Mouse (Mus musculus) forebrain, embryonic 15.5 days (tissue): ENCODE results near the gene Gm11985. TPM values are rescaled to one million over a fixed set of nuclear protein-coding genes. Genes with fewer than 3 reads are reported as not detected.
"Not testable (repeated sequence)": the region's sequence is repeated elsewhere in the genome, so short reads cannot be mapped to it uniquely, and the experiment has no call there.

Experiments
- ATAC-seq: fragments of 200-750 bp; cut with Nextera tagmentation; replicated peaks from 2 replicates; pipeline ENCODE4 v1.8.0; 2017; ENCODE audit warnings: mild to moderate bottlenecking, moderate TSS enrichment, moderate library complexity
- H3K27ac ChIP-seq: fragments of 300-500 bp; sonication (generic); replicated peaks from 2 replicates; pipeline ENCODE4 v1.5.1; 2015; ENCODE audit warnings: mild to moderate bottlenecking, inconsistent platforms
- H3K27me3 ChIP-seq: fragments of 300-500 bp; sonication (generic); 2 replicates; pipeline ENCODE4 v1.6.1; 2015; ENCODE audit warnings: inconsistent platforms
- H3K36me3 ChIP-seq: fragments of 300-500 bp; sonication (generic); 2 replicates; pipeline ENCODE4 v1.6.1; 2015; ENCODE audit warnings: mild to moderate bottlenecking, inconsistent platforms
- H3K4me1 ChIP-seq: fragments of 300-500 bp; sonication (generic); 2 replicates; pipeline ENCODE4 v1.6.1; 2015; ENCODE audit warnings: inconsistent platforms
- H3K4me2 ChIP-seq: fragments of 300-500 bp; sonication (generic); replicated peaks from 2 replicates; pipeline ENCODE4 v1.6.1; 2015; ENCODE audit warnings: mild to moderate bottlenecking, inconsistent platforms
- H3K4me3 ChIP-seq: fragments of 300-500 bp; sonication (generic); 2 replicates; pipeline ENCODE4 v1.5.1; 2015; ENCODE audit warnings: mild to moderate bottlenecking, inconsistent platforms
- H3K9ac ChIP-seq: fragments of 300-500 bp; sonication (generic); replicated peaks from 2 replicates; pipeline ENCODE4 v1.6.1; 2015; ENCODE audit warnings: mild to moderate bottlenecking, inconsistent platforms
- H3K9me3 ChIP-seq: fragments of 300-500 bp; sonication (generic); 2 replicates; pipeline ENCODE4 v1.6.1; 2016; ENCODE audit warnings: inconsistent platforms
- WGBS: fragments of 180-500 bp; shearing (Covaris S2); methylation state at CpG from one replicate; pipeline ENCODE4 v1.1.7; 2015; ENCODE audit warnings: mixed read lengths; 5-methylcytosine and 5-hydroxymethylcytosine counted together
- polyA plus RNA-seq: library from polyadenylated mRNA; unstranded; fragments of >200 nt; fragmentation: Nextera tagmentation; extraction: Ambion mirVana; gene quantifications from 2 replicates; pipeline ENCODE4 v1.2.1, GENCODE M21; 2015

Gm11985 gene
- not detected in 2 replicates for polyA plus RNA-seq

- H3K4me2 ChIP-seq, result no peak within 1 kb of the TSS
These were observed at the start of gene Gm11985 for GRCm38 (mm10) chr11:7188469-7188868. Gene Gm11985, minus strand, starts transcription at chr11:7188569.

GRCm38 (mm10) chr11:7237712-7238111, 49.3 kb upstream of the Gm11985 start:
- Histone ChIP-seq H3K36me3 (no peaks in the 10 kb centered on the region), H3K27ac (no peak overlapping the region), H3K9ac (no peak overlapping the region), H3K4me3 (no peak overlapping the region), H3K4me1 (no peaks in the 10 kb centered on the region), H3K27me3 (no peaks in the 10 kb centered on the region), H3K9me3 (no peaks in the 10 kb centered on the region), H3K4me2 (no peak overlapping the region)
- WGBS, result 78% methylated on average over 6 of the region's 6 CpGs
- no peak for ATAC-seq

More at GRCm38 (mm10) chr11:7188469-7188868, at the start of gene Gm11985:
- no peak within 1 kb of the TSS for H3K9ac ChIP-seq
- H3K27me3 ChIP-seq, result no peaks in the 10 kb centered on the region
- H3K4me3 ChIP-seq, result no peak within 1 kb of the TSS
- H3K27ac ChIP-seq, result no peak within 1 kb of the TSS
- H3K36me3 ChIP-seq, result no peaks in the 10 kb centered on the region
- 84% methylated on average over 13 of the region's 13 CpGs for WGBS
- H3K4me1 ChIP-seq, result no peaks in the 10 kb centered on the region
- no peaks in the 10 kb centered on the region for H3K9me3 ChIP-seq
- ATAC-seq, result no peak

GRCm38 (mm10) chr11:7236751-7237150, 48.4 kb upstream of the Gm11985 start:
- no peak for ATAC-seq
- Histone ChIP-seq H3K27me3 (no peaks in the 10 kb centered on the region), H3K4me2 (no peak overlapping the region), H3K27ac (no peak overlapping the region), H3K4me3 (no peak overlapping the region), H3K9ac (no peak overlapping the region), H3K36me3 (no peaks in the 10 kb centered on the region), H3K4me1 (no peaks in the 10 kb centered on the region), H3K9me3 (no peaks in the 10 kb centered on the region)
- WGBS, result 97% methylated on average over 2 of the region's 2 CpGs

- Histone ChIP-seq H3K27me3 (no peaks in the 10 kb centered on the region), H3K36me3 (no peaks in the 10 kb centered on the region), H3K9ac (no peak overlapping the region), H3K4me1 (no peaks in the 10 kb centered on the region), H3K4me3 (no peak overlapping the region), H3K9me3 (no peaks in the 10 kb centered on the region), H3K27ac (no peak overlapping the region), H3K4me2 (no peak overlapping the region)
- 59% methylated on average over 3 of the region's 3 CpGs for WGBS
- ATAC-seq, result no peak; the same call in 1 of the 2 replicates
These were observed 46.7 kb upstream of the Gm11985 start for GRCm38 (mm10) chr11:7234981-7235609.

- no peak overlapping the region for H3K4me3 ChIP-seq
- WGBS, result 71% methylated on average over 1 of the region's 1 CpGs
- no peak for ATAC-seq
- no peaks in the 10 kb centered on the region for H3K4me1 ChIP-seq
- no peaks in the 10 kb centered on the region for H3K36me3 ChIP-seq
- no peak overlapping the region for H3K9ac ChIP-seq
- H3K27me3 ChIP-seq, result no peaks in the 10 kb centered on the region
- no peaks in the 10 kb centered on the region for H3K9me3 ChIP-seq
- H3K4me2 ChIP-seq, result no peak overlapping the region
- H3K27ac ChIP-seq, result no peak overlapping the region
These were observed 46.1 kb upstream of the Gm11985 start for GRCm38 (mm10) chr11:7234436-7234835.

GRCm38 (mm10) chr11:7233333-7233732, 45.0 kb upstream of the Gm11985 start:
- Histone ChIP-seq H3K36me3 (no peaks in the 10 kb centered on the region), H3K9me3 (no peaks in the 10 kb centered on the region), H3K9ac (no peak overlapping the region), H3K4me2 (no peak overlapping the region), H3K27ac (no peak overlapping the region), H3K27me3 (no peaks in the 10 kb centered on the region), H3K4me1 (no peaks in the 10 kb centered on the region), H3K4me3 (no peak overlapping the region)
- ATAC-seq, result no peak
- 91% methylated on average over 2 of the region's 2 CpGs for WGBS

GRCm38 (mm10) chr11:7231958-7232357, 43.6 kb upstream of the Gm11985 start:
- Histone ChIP-seq H3K4me1 (no peaks in the 10 kb centered on the region), H3K27ac (no peak overlapping the region), H3K27me3 (no peaks in the 10 kb centered on the region), H3K36me3 (no peaks in the 10 kb centered on the region), H3K4me3 (no peak overlapping the region), H3K4me2 (no peak overlapping the region), H3K9me3 (no peaks in the 10 kb centered on the region), H3K9ac (no peak overlapping the region)
- 92% methylated on average over 4 of the region's 4 CpGs for WGBS
- ATAC-seq, result no peak

- Histone ChIP-seq H3K27me3 (no peaks in the 10 kb centered on the region), H3K9me3 (no peaks in the 10 kb centered on the region), H3K4me2 (no peak overlapping the region), H3K36me3 (no peaks in the 10 kb centered on the region), H3K27ac (no peak overlapping the region), H3K4me3 (no peak overlapping the region), H3K9ac (no peak overlapping the region), H3K4me1 (no peaks in the 10 kb centered on the region)
- no peak for ATAC-seq
- 85% methylated on average over 4 of the region's 4 CpGs for WGBS
These were observed 41.6 kb upstream of the Gm11985 start for GRCm38 (mm10) chr11:7230000-7230399.

- no peaks in the 10 kb centered on the region for H3K4me1 ChIP-seq
- H3K4me2 ChIP-seq, result no peak overlapping the region
- no peaks in the 10 kb centered on the region for H3K36me3 ChIP-seq
- H3K27ac ChIP-seq, result no peak overlapping the region
- no peak overlapping the region for H3K4me3 ChIP-seq
- no peak for ATAC-seq
- H3K27me3 ChIP-seq, result no peaks in the 10 kb centered on the region
- no peak overlapping the region for H3K9ac ChIP-seq
- H3K9me3 ChIP-seq, result no peaks in the 10 kb centered on the region
- WGBS, result 91% methylated on average over 4 of the region's 4 CpGs
These were observed 39.7 kb upstream of the Gm11985 start for GRCm38 (mm10) chr11:7228107-7228506.

- no peak; the same call in 1 of the 2 replicates for ATAC-seq
- no peaks in the 10 kb centered on the region for H3K9me3 ChIP-seq
- no peaks in the 10 kb centered on the region for H3K36me3 ChIP-seq
- WGBS, result 85% methylated on average over 7 of the region's 7 CpGs
- no peak overlapping the region for H3K4me3 ChIP-seq
- H3K27ac ChIP-seq, result peak overlapping the region; percentile 54
- no peak overlapping the region for H3K4me2 ChIP-seq
- no peaks in the 10 kb centered on the region for H3K4me1 ChIP-seq
- no peak overlapping the region for H3K9ac ChIP-seq
- H3K27me3 ChIP-seq, result no peaks in the 10 kb centered on the region
These were observed 38.6 kb upstream of the Gm11985 start for GRCm38 (mm10) chr11:7226810-7227550.

GRCm38 (mm10) chr11:7226200-7226599, 37.8 kb upstream of the Gm11985 start:
- H3K27ac ChIP-seq, result peak overlapping the region; percentile 54
- H3K36me3 ChIP-seq, result no peaks in the 10 kb centered on the region
- no peak overlapping the region for H3K4me2 ChIP-seq
- H3K4me1 ChIP-seq, result no peaks in the 10 kb centered on the region
- no peaks in the 10 kb centered on the region for H3K9me3 ChIP-seq
- ATAC-seq, result peak; percentile 91
- no peak overlapping the region for H3K9ac ChIP-seq
- no peak overlapping the region for H3K4me3 ChIP-seq
- H3K27me3 ChIP-seq, result no peaks in the 10 kb centered on the region
- 65% methylated on average over 2 of the region's 2 CpGs for WGBS

GRCm38 (mm10) chr11:7221826-7222225, 33.5 kb upstream of the Gm11985 start:
- ATAC-seq, H3K4me1 ChIP-seq, H3K4me3 ChIP-seq, H3K9me3 ChIP-seq, H3K4me2 ChIP-seq, H3K27me3 ChIP-seq, H3K36me3 ChIP-seq, H3K27ac ChIP-seq, H3K9ac ChIP-seq: not testable (repeated sequence)
- WGBS, result 71% methylated on average over 8 of the region's 8 CpGs
